Mouse (Mus musculus): ENCODE data around the gene Sema4b. TPM values are rescaled to one million over a fixed set of nuclear protein-coding genes. Genes with fewer than 3 reads are reported as not detected.

Gene Sema4b
- polyA plus RNA-seq, 3 experiments from 2014 or later, result 17.4 to 22.3 (median 18.0) TPM

DNA sequence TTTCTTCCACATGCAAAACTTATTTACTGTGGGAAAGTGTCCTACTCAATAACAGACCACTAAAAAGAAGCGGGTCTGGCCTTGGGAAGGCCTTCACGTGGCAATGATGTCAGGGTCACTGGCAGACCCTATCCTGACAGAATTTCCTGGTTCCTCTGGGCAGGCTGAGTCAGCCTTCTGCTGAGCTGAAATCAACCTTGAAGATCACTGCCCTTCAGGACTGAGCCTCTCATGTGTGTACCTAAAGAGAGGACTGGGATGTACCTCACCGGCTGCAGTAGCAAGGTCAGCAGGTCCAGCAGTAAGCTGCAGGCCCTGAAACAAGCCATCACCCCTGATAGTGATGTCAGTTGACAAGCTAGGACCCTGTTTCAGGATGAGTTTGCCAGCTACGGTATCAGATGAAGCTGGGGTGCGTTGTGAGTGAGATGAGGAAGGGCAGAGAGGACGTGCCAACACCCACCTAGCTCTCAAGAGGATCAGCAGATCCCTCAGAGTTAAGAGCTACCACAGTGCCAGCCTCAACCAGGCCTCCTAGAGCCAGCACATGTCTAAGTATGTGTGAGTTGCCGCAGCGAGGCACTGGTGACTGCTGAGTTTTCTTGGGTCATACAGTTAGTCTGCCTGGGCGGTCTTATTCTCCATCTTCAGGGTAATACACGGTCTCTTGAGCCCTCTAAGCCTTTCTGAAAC lies 8.5 kb upstream of the Sema4b start:
- no peak for ATAC-seq

DNA sequence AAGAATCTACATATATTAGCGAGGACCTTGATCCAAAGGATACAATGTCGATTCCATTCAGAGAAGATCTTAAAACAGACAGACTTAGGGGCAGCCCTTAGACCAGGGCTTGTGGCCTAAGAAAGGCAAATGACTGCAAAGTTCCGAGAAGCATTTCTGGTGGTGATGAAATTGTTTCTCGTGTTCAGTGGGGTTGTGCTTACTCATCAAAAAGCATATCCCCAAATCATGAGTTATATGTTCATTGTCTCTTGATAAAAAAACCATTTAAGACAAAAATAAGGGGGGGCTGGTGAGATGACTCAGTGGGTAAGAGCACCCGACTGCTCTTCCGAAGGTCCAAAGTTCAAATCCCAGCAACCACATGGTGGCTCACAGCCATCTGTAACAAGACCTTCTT lies 7.3 kb upstream of the Sema4b start:
- ATAC-seq, result no peak

GRCm38 (mm10) chr7:80179790-80180189 lies 6.9 kb upstream of the Sema4b start:
- ATAC-seq, result peak; percentile 40

DNA sequence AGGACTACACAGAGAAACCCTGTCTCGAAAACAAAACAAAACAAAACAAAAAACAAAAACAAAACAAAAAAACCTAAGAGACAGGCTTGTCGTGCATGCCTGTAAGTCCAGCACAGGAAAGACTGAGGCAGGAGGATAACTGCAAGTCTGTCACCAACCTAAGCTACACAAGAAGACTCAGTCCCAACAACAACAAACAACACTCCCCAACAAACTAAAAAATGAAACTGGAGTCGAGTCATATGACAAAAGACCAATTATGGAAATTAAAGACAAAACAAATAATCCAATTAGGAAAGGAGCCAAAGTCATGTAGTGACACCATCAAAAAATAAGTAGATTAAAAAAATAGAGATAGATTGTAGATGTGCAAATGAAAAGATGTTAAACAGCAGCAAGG lies 6.4 kb upstream of the Sema4b start:
- no peak for ATAC-seq

DNA sequence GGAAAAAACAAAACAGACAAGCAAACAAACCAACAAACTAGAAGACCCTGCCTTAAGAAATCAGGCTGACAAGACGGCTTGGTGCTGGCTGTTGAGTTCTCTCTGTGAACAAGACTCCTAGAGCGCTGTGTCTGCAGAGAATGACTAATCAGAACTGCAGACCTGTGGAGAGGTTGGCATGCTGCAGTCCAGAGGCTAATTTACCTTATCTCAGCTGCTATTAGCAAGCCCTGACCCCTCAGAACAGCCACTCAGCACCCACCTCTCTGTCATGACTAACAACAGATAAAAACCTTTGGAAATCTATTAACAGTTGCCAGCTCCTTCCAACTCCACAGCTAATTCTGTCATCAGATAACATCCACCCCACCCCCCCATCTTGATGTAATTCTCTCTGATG lies 5.6 kb upstream of the Sema4b start:
- ATAC-seq, result no peak

DNA sequence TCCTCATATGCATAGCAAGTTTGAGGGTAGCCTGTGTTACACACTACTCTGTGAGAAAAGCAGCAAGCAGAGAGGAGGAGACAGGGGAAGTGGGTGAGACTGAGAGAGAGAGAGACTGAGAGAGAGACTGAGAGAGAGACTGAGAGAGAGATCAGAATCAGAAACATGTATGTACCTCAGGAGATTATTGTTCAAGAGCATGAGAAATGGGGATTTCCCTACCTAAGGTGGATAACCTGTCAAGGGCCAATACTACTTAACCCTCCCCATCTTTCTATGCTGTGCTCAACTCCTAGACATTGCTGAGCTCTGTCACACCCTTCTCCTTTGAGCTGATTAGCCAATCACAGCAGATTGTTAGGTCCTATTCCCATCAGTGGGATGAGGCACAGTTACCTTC lies 4.5 kb upstream of the Sema4b start:
- peak; percentile 83 for ATAC-seq

GRCm38 (mm10) chr7:80183466-80183865 lies 3.2 kb upstream of the Sema4b start:
- peak; percentile 7 for ATAC-seq

GRCm38 (mm10) chr7:80183969-80184368 lies 2.7 kb upstream of the Sema4b start:
- ATAC-seq, result no peak

DNA sequence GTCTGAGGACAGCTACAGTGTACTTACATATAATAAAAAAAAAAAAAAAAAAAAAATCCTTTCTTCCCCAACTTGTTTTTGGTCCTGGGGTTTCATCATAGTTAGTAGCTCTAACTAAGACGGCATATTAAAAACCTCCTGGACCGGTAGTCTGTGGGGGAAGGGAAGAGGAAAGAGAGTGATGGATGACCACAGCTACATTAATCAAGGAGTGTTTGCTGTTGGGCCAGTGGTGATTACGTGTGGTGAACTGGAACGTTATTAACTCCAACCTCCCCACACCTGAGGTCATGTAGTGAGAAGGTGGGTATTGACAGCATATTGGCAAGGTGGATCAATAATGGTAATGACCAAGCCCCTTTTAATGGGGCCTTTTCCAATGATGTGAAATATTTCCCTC lies 2.1 kb upstream of the Sema4b start:
- ATAC-seq, result no peak

- ATAC-seq, result no peak
Measured at GRCm38 (mm10) chr7:80184968-80185367, 1.7 kb upstream of the Sema4b start.

DNA sequence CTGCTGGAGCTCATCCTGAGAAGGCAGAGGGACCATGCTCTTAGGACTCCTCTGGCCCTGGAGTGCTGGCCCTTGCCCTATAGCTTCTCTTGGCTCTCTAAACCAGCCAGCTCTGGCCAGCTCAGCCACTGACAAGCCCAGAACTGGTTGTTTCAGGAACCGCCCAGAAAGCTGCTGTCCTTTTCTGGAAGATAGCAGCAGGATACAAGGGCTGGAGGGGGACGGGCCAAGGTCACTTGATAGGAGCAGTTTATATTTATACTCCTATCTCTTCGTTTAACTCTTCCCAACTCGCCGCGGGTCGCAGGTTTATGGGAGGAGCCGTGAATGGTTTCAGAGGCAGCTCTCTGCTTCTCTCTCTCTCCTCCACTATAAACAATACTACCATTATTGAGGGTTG lies 620 bp upstream of the Sema4b start:
- ATAC-seq, result no peak

DNA sequence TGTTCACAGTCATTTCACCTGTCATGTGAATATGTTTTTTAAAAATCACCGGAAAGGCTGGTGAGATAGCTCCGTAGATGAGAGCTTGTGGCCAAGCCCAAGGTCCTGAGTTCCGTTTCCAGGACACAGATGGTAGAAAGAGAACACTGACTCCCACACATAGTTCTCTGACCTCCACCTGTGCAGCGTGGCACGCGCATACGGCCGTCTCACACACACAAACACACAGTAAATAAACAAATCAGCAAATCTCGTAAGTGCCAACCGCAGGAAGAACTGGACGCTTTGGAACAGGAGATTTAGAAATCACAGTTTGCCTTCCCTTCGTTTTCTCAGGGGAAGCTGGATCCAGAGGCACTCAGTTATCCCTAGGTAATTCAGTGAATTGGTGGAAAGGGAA lies 860 bp downstream of the Sema4b start:
- ATAC-seq, result no peak

DNA sequence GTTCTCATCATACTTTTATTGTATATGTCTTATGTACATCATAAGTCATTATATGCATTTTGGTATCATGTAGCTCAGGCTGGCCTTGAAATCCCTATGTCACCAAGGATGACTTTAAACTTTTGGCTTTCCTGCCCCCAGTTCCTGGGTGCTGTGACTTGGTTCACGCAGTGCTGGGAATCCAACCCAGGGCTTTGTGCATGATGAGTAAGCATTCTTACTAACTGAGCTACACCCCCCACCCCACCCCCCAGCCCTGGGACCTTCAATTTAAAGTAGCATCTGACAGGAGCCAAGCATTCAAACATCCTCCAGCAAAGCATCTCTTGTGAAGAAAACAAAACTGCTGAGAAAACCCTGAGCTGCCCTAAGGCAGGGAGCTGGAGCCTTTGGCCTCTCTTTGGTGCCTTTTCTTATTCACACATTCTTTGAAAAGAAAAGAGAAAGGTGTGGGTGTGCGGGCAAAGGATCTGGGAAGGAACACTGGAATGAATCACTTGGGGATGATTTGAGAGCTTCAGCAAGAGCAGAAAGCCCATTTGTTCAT lies 2.0 kb downstream of the Sema4b start:
- no peak for ATAC-seq

DNA sequence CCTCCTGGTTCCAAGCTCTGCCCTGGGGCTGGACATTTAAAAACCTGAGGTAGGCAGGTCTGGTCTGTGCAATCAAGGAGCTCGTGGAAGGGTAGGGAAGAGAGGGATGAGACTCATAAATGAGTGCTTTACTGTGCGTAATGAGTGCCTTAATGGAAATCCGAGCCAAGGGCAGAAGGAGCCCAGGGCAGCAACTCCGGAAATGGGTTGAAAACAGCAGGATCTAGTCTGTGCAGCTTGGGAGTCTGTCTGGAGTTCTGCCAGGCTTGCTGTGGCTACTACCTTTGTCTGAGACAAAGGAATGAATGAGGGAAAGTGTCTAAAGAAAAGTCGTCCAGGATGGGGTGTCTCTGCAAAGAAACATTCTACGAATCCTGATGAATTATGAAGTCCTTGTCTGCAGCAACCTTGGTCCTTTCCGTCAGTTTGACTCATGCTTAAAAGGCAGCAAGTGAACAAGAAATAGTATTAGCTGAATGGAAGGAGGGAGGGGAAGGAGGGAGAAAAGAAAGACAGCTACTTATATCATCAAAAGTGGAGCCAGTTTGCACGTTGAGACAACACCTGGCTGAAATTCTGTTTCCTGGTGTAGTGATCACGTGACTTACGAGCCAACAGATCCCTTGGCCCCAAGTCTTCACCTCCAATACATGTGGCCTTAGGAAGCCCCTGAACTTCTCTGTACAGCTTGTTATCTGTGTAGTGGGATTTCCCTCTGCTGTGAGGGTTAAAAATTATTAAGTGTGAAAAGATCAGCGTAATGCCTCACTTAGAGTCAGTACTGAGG lies 2.7 kb downstream of the Sema4b start:
- no peak for ATAC-seq

DNA sequence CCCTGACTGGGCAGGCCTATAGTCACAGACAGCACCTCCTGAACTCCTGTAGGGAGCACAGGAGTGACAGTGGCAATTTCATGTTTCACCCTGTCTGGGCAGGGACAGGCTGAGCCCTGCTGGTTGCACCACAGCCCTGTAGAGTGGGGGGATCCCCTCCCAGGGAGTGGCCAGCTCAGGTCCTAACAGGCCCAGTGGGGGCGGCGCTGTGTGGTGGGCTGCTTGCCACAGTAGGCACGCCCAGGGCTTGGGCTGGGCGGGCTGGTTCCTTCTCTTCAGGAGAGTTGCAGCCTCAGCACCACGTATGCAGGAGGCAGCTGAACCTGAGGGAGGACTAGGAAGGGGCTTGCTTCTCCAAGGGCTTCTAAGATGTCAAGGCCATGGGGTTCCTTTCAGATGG lies 4.8 kb downstream of the Sema4b start:
- ATAC-seq, result no peak

GRCm38 (mm10) chr7:80192226-80193061 lies 5.8 kb downstream of the Sema4b start:
- ATAC-seq, result peak; percentile 77

DNA sequence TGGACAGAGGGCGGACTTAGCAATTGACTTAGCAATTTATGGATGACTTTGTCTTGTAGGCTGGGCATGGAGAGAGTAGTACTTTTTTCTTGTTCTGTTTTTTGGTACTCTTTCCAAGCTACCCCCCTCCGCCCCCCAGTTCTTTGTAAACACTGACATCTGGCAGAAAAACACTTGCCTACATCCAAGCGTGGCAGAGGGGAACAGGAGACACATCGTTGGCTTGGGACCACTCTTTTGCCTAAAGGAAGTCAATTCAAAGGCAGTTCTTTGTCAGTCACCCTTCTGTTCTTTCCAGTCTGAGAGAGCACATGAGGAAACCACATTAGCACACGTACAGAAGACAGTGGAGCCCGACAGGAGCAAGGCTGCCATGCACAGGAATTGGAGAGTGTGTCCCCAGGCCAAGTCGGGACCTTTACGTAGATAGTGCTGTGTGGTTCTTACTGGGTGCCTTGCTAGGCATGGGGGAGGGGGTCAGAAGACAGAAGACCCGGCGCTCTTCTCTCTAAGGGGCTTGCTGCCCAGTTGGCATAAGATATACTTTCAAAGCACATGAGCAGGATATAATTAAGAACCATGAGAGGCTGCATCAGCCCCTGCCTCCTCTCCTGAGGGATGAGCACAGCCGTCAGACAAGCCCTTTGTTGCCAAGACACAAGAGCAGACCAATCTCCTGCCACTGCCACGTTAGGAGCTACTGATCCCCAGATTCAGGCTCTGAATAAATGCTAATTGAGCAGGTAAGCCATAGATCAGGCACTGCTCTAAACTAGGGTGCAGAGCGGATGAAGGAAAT lies 7.5 kb downstream of the Sema4b start:
- no peak for ATAC-seq

DNA sequence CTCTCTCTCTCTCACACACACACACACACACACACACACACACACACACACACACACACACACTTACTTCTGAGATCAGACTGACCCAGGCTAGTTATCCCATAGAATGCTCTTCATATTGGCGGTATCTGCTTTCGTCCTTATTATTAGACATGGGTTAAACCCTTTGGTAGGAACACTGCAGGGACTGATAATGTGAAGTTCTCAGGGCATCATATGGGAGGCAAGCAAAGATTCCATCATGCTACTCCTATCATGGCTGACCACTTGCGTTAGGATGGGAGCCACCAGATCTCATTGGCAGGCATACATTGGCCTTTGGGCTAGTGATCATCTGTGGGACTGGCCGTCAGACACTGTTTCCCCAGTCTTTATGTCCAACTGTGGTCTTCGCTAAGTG lies 8.5 kb downstream of the Sema4b start:
- no peak for ATAC-seq

GRCm38 (mm10) chr7:80195576-80196263 lies 9.1 kb downstream of the Sema4b start:
- no peak for ATAC-seq

DNA sequence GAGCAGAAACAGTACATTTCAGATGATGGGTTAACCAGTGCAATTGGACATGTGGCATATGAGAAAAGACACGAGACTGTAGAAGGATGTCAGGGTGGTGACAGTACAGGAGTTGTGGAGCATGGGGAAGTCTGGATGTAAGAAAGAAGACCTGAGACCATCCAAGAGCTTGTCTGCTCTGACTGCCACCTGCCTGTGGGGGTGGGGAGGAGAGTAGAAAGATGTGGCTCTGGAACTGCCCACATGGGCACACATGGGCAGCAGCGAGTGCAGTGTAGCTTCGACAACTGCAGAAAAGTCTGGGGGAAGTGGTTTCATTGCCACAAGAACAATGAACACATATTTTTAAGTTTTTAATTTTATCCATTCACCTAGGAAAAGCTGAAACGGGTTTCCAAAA lies 10.7 kb downstream of the Sema4b start:
- no peak for ATAC-seq

- peak; percentile 82 for ATAC-seq
Measured at GRCm38 (mm10) chr7:80197941-80198778, 11.5 kb downstream of the Sema4b start.

Measured in inflammation-experienced regulatory T-cells, adult 6 months (primary cell).